Mouse (Mus musculus): ENCODE results near the gene Gm28053.
A peak's percentile ranks its signal among the peaks of the same experiment; 100 is the strongest.
"Not testable (repeated sequence)": the region's sequence is repeated elsewhere in the genome, so short reads cannot be mapped to it uniquely, and the experiment has no call there.

The Gm28053 gene

DNA sequence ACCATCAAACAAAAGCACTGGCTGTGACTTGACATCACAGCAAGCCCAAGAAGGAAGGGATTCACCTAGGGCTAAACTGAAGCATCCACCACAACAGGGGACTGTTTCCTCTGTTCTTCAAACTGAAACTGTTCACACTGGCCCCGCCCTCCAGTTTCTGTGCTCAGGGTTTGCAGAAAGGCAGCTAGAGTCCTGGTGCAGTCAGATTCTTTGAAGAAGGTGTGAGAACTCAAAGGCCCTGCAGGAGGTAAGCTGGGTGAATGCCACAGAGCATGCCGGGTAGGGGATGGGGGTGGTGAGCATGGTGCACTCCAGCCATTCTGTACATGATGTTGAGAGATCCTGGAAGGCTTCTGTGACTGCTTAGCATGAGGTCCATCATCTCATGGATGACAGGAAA lies at the start of gene Gm28053, which contains the start of gene Gimap7:
TSS of gene Gm28053 (plus strand) at position 153 of the 400 bp plus-strand sequence.
TSS of gene Gimap7 (plus strand) at position 167 of the 400 bp plus-strand sequence.
- no peak for DNase-seq (ENCODE audit: low read depth, low spot score)

DNA sequence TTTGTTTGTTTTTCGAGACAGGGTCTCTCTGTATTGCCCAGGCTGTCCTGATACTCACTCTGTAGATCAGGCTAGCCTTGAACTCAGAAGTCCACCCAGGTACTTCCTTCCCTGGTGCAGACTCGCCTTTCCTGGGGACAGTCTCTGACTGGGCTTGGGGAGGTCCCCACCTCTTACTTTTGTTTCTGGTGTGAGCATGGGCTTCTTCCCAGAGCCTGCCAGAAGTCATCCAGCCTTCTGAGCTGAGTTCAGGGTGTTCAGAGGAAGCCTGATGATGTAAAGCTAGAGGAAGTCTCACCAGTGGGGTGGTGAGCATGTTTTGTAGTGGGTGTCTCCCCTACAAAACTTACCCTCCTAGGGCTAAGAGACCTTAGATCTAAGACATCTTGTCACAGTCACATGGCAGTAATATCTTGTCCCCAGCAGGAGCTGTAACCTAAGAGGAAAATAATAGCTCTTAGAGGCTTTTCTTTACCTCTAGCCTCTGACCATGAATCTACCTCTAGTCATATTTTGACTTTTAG lies 48.9 kb upstream of the Gm28053 start:
- no peak for DNase-seq (ENCODE audit: low read depth, low spot score)

DNA sequence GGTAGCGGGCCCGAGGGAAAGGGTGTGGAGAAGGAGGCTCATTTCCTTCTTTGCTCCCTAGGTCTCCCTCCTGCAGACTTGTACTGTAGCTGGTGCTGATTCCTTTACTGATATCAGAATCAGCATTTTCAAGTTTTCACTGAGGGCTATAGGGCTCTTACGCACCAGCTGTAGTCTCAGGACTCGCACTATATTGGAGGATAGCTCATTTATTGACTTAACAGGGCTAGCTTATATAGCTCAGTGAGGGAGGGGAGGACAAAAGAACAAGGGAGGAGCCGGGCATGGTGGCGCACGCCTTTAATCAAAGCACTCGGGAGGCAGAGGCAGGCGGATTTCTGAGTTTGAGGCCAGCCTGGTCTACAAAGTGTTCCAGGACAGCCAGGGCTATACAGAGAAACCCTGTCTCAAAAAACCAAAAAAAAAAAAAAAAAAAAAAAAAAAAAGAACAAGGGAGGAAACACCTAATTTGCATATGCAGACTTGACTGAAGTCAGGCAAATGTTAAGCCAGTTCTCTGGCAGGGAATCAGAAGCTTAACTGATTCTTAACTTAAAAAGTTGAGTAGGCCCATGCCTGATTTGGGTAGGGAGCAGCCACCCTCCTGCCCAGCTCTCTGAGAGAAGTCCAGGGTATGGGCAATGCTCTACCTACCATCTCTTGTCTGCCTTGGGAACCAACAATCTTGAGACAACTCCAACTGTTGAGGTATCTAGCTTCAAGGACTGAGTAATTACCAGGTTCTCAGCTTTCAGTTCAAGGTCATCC lies 43.9 kb upstream of the Gm28053 start:
- DNase-seq (ENCODE audit: low read depth, low spot score) = no peak

GRCm38 (mm10) chr6:48675400-48675930 lies 42.9 kb upstream of the Gm28053 start:
- no peak for DNase-seq (ENCODE audit: low read depth, low spot score)

DNA sequence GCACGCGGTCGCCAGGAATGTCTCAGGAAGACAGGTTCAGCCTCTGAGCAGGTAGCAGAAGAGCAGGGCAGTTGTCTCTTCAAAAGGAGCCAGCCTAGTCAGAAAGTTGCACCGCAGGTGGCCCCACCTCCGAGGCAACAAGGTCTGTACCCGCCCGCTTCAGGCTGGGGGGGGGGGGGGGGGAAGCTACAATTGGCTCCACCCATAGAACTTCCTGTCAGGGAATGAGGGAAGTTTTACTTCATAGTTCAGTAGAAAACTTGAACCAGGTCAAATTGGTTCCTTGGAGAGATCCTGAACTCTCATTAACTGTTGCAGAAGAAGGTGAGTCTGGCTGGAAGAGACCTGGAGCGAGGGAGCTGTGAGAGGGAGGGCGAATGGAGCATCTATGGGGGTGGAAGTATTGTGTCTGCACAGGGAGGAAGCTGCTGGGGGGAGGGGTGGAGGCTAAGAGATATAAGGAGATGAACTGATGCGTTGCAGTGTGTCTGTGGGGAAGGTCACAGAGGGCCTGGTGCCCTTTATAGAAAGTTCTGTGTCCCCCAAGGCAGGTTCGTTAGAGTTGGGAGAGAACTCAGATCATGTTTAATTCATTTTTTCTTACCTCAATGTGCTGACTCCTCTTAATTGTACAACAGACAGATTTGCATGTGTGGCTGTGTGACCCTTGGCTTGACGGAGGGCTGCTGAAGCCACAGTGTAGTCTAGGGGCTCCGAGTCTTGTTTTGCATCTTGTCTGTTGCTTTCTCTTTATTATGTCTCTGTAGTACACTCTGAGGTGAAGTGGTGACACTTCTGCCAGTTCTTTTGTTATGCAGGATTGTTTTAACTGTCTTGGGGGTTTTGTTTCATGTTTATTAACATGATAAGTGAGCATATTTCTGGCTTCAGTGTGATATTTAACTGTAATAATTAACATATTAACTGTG lies 42.2 kb upstream of the Gm28053 start, which contains the start of gene Gimap9:
TSS of gene Gimap9 (plus strand) at position 199 of the 929 bp plus-strand sequence.
- DNase-seq (ENCODE audit: low read depth, low spot score) = no peak

- no peak for DNase-seq (ENCODE audit: low read depth, low spot score)
Measured at GRCm38 (mm10) chr6:48676860-48677415, 41.5 kb upstream of the Gm28053 start.

DNA sequence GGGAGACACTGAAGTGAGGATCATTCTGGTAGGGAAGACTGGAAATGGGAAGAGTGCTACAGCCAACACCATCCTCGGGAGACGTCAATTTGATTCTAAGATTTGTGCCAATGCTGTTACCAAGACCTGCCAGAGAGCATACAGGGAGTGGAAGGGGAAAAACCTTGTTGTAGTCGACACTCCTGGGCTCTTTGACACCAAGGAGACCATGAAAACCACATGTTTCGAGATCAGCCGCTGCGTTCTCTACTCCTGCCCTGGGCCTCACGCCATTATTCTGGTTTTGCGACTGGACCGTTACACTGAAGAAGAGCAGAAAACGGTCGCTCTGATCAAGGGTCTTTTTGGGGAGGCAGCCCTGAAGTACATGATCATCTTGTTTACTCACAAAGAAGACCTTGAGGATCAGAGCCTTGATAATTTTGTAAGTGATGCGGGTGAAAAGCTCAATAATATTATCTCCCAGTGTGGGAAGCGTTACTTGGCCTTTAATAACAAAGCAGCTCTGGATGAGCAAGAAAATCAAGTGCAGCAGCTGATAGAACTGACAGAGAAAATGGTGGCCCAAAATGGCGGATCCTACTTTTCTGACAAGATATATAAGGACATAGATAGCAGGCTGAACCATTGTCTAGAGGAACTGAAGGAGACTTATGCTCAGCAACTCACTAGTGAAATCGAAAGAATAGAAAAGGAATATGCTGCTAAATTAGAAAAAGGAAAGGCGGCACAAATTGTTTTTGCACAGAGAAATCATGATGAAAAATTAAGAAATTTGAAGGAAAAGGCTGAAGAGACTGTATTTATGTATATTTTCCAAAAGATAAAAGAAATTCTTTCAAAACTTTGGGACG lies 40.7 kb upstream of the Gm28053 start:
- no peak for DNase-seq (ENCODE audit: low read depth, low spot score)

DNA sequence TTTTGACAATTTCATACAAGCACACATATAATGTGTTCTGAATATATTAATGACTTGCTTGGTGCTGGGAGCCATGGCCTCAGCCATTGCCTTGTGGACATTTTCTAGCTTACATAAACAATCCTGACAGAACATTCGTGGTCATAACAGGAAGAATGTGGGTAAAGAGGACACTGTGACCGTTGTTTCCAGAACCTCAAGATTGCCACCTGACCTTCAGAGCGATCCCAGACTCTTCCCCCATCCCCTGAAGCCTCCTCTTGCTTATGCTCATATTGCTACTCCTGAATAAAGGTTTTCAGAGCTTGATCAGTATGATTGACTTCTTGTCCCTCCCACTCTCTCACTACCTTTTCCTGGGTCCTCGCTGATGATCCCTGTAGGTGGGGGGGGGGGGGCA lies 40.0 kb upstream of the Gm28053 start:
- no peak for DNase-seq (ENCODE audit: low read depth, low spot score)

- no peak for DNase-seq (ENCODE audit: low read depth, low spot score)
Measured at GRCm38 (mm10) chr6:48679701-48680100, 38.7 kb upstream of the Gm28053 start.

DNA sequence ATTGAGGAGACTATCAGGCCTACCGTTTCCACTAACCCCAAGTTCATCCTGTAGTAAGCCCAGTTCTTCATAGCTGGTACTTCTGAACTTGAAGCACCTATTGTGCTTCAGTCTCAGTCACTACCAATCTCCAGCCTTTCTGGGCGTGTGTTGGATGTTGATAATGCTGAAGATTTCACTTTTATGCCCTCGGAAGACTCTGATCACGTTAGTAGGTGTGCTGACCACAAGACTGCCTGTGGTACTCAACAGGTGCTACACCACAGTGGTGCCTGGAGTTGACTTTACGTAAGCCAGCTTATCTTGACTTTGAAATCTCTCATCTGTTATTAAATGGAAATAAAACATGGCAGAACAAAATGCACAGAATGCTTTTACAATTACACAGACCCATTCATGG lies 38.0 kb upstream of the Gm28053 start:
- no peak for DNase-seq (ENCODE audit: low read depth, low spot score)

DNA sequence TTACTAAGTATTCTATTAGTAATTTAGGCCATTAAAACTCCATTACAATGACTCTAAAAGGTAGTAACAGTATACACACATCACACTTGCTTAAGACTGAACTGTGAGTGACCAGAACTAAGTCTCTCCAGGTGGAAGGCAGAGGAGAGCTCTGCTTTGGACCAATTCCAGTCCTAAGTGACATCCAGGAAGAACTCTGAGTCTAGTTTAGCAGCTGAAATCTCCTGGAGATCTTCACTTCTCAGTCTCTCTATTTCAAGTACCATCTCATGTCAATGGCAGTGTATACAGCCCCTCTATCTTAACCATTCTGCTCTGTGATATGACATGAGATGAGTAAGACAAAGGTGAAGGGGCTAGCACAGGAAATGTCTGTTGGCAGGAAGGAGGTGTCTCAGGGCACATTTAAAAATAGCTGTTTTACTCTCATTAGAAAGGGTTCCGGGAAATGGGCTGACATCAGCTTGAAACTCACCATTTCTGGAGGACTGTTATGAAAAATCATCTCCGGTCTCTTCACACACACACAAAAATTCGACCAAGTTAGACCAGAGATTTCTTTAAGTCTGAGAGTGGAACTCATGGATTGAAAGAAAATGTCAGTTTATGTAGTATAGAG lies 36.8 kb upstream of the Gm28053 start:
- DNase-seq (ENCODE audit: low read depth, low spot score) = no peak

- peak; percentile 24 for DNase-seq (ENCODE audit: low read depth, low spot score)
Measured at GRCm38 (mm10) chr6:48682271-48682670, 36.1 kb upstream of the Gm28053 start.

- DNase-seq (ENCODE audit: low read depth, low spot score) = not testable (repeated sequence)
Measured at GRCm38 (mm10) chr6:48683263-48683821, 35.1 kb upstream of the Gm28053 start.

DNA sequence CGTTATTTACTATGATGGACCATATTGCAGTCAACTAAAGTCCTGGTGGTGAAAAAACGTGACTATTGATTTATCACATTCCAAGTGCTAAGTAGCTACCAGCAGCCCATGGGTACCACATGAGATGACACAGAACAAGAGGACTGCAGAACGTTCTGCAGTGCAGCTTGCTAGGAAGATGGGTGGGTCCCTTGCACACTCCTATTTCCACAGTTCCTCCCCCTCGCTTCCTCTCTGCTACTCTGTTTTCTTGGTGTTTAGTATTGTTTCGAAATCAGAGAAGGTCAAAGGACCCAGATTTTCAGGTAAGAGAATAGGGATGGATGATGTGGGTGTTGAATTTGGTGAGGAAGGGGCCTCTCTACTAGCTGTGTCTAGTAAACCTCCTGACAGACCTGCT lies 34.1 kb upstream of the Gm28053 start, which contains the start of gene Gimap4:
TSS of gene Gimap4 (plus strand) at position 231 of the 400 bp plus-strand sequence.
- no peak for DNase-seq (ENCODE audit: low read depth, low spot score)

GRCm38 (mm10) chr6:48684806-48685205 lies 33.6 kb upstream of the Gm28053 start:
- no peak for DNase-seq (ENCODE audit: low read depth, low spot score)

DNA sequence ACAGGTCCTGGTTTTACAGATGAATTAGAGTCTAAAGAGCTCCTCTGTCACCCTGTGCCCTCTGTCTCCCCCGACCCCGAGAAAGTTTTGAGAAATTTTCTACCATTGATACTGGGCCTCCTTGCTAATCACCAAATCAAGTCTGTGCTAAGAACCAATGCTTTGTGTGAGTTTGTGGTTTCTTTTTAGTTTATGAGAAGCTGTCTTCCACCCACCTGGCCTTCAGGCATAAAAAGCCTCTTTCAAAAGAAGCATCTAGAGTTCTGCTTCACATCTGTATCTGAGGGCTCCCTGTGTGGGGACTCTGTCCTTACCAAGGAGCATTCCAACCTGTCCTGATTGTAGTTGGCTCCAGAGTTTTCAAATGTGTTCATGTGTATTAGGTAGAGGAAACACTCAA lies 33.2 kb upstream of the Gm28053 start:
- no peak for DNase-seq (ENCODE audit: low read depth, low spot score)

- no peak for DNase-seq (ENCODE audit: low read depth, low spot score)
Measured at GRCm38 (mm10) chr6:48685694-48686665, 32.4 kb upstream of the Gm28053 start.

DNA sequence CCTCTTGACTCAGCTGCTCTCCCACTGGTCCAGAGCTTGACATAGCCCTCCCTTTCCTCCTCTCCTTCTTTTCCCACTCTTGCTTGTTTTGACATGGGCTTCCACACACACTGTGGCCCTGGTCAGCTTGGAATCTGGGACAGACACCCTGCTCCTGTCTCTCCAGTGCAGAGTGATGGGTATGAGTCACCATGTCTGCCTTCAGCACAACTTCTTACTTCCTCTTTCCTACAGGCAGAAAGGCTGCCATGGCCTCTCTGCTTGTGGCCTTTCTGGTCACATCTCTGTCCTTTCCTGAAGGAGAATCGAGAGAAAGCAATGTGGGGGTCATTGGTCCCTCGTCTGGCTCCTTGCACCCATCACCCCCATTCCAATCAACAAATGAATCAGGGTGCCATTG lies 31.3 kb upstream of the Gm28053 start:
- no peak for DNase-seq (ENCODE audit: low read depth, low spot score)

- no peak for DNase-seq (ENCODE audit: low read depth, low spot score)
Measured at GRCm38 (mm10) chr6:48689320-48689719, 29.1 kb upstream of the Gm28053 start.

Data from telencephalon, adult 2 months (tissue).